Mouse (Mus musculus) layer of hippocampus, postnatal 36 days (tissue): ENCODE results near the gene Slc43a2. TPM values are rescaled to one million over a fixed set of nuclear protein-coding genes. Genes with fewer than 3 reads are reported as not detected.
"Not testable (repeated sequence)": the region's sequence is repeated elsewhere in the genome, so short reads cannot be mapped to it uniquely, and the experiment has no call there.

Experiments used
- DNase-seq, 2 experiments: peaks; one replicate each; pipeline ENCODE4 v3.0.0; 2022
- total RNA-seq, 2 experiments: library from RNA; stranded (reverse); gene quantifications; 2 replicates each; pipeline ENCODE4 v1.2.3; 2021

Slc43a2 gene
- total RNA-seq, 2 experiments from 2014 or later, result 50.7 to 51.3 TPM

DNA sequence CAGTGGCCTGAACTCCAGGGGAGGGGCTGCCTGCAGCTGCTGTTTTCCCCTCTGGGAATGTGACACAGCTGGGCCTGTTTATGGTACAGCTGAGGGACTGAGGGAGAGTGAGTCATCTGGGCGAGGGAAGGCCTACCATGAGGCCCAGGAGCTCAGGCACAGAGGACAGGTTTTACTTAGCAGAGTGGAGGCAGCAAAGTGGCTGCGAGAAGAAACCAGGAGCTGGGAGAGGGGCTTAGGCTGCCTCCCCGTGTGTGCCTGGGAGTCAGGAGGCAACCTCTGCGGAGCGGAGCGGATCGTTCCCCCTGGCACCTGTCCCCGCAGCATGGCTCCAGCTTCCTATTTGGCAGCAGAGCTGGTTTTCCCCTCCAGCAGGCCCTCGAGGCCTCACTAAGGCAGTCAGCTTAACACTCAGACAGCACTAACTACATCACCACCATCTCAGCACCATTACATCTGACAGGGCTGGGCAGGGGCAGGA, 20.5 kb downstream of the Slc43a2 start:
- no peak for DNase-seq

DNA sequence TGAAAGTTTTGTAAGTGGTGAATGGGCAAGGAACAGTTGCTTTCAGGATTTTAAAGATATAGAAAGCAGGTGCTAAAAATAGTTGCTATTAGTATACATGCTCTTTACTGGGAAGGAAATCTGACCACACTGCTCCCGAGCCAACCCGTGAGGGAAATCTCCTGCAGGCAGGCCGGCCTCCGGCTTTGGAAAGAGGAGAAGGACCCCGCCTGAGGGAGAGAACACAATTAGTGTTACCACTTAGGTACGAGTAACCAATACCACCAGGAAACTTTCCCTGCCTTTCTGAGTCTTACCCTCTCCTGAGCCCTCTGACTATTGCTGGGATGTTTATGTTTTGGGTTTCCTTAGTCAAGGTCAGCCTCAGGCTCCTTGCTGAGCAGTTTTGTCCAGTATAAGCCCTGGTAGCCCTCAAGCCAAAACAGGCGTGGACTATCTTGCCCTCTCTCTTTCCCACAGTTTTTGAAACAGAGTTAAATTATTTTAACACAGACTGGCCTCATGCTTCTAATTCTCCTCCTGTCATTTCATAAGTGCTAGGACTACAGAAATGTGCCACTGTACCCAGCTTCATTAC, 21.5 kb downstream of the Slc43a2 start:
- no peak for DNase-seq

DNA sequence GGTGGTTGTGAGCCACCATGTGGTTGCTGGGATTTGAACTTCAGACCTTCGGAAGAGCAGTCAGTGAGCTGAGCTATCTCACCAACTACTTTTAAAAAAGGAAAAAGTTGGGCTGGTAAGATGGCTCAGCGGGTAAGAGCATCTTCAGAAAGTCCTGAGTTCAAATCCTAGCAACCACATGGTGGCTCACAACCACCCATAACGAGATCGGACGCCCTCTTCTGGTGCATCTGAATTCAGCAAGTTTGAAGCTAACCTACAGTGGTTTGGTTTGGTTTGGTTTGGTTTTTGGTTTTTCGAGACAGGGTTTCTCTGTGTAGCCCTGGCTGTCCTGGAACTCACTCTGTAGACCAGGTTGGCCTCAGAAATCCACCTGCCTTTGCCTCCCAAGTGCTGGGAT, 24.5 kb downstream of the Slc43a2 start:
- not testable (repeated sequence) for DNase-seq

DNA sequence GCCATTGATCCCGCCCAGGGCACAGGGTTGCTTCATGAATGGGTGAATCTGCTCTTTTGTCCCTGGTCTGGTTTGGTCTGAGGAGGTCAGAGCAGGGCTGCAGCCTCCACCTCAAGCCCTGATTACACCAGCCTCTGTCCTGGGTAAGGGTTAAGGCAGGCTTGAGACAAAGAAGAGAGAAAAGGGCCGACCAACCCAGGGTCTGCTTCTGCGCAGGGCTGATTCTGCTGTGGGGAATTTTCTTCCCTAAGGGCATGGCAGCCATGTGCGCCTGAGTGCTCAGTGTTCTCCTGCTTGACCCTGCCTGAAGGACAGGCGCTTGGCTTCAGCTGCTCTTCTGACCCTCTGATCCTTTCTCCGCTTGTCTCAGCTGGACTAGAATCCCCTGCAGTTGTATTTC, 25.6 kb downstream of the Slc43a2 start:
- DNase-seq, result no peak

DNA sequence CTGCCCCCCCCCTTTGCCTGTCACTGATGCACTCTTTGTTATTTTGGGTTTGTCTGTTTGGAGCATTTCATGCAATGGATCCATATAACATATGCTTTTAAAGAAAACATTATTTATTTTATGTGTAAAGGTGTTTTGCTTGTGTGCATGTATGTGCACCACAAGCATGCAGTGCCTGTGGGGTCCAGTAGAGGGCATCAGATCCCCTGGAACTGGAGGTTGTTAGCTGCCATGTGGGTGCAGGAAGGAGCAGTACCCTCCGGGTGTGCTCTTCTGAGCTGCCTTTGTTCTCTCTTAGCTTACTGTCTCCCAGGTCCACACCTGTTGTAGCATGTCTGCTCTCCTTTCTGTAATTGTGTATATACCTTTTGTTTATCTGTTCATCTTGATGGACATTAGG, 26.6 kb downstream of the Slc43a2 start:
- no peak for DNase-seq

DNA sequence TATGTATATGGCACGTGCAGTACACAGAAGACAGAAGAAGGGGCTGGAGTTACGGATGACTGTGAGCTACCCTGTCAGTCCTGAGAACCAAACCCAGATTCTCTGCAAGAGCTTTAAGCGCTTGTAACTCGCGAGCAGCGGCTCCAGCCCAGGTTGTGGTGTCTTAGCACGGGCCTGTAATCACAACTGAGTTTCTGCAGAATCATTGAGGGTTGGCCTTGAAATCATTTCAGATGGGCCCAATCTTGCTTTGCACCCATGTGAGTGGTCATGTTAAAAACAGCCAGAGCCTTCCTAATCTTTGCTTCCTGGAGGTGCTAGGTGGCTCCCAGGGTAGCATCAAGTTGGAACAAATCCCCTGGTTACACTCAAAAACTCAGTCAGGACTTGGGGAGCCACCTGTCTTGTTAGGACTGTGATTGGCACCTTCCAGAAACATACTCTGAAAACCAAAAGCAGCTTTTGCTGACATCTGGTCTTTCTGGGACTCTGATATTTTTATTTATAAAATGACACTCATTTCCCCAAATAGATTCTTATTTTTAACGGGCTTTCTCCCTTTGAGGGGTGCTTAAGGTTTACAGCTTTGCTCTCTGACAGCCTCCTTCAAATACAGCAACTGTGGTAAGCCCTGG, 28.5 kb downstream of the Slc43a2 start:
- no peak for DNase-seq

DNA sequence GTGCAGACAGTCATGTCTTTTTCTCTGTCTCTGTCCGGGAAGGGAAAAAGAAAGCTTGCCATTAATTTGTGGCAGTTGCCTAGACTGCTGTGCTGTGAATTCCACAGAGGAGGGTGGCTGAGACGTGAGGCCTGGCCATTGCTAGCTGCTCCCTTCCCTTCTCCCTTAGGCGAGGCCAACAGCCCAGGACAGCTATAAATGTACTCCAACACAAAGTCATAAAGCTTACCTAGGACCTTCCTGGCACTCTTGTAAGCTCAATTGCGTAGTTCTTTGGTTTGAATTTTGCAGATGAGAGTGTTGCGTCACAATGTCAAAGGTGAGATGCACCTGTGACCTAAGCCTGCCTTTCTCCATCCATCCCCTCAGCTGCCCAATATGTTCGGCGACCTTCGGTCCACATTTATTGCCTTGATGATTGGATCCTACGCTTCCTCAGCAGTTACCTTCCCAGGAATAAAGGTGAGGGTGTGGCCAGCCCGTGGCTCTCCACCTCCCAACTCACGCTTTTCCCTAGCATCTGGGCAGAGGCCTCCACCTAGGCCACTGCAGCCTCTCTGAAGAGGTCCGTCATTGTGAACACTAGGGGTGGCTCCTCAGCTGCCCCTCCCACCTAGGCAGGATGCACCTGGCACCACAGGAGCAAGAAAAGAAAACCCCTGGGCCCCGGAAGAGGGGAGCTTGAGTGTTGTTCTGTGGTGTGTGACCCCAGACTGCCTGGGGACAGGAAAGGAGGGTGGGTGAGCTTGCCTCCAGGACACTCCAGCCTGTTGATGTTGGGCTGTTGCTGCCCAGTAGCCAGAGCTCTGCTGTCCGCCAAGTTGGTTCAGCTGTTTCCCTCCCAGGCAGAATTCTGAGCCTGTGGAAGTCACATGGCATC, 29.3 kb downstream of the Slc43a2 start:
- no peak for DNase-seq

DNA sequence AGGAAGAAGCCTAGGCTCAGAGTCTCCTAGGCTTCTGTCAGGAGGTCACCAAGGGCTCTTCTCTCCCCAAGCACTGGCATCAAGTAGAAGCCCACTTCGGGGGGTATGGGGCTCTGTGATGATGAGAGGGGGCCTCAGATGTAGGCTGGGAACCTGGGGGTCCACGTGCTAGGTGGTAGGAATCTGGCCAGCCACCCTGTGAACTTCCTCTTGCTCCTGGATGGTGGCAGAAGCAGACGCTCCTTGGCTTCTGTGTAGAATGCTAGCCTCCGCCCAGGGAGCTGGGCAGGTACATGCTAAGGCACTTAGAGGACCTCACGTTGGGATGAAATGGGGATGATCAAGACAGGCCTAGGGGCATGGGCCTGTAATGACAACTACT, 29.9 kb downstream of the Slc43a2 start:
- no peak for DNase-seq

DNA sequence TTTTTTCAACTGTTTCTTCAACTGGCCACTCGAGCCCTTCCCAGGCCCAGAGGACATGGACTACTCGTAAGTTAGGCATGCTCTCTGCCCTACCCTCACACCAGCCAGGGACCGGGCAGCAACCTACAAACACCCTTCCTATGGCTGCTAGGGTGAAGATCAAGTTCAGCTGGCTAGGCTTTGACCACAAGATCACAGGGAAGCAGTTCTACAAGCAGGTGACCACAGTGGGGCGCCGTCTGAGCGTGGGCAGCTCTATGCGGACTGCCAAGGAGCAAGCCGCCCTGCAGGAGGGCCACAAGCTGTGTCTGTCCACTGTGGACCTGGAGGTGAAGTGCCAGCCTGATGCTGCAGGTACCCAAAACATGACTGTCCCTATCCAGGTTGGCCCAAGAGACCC, 31.3 kb downstream of the Slc43a2 start:
- DNase-seq, result no peak

DNA sequence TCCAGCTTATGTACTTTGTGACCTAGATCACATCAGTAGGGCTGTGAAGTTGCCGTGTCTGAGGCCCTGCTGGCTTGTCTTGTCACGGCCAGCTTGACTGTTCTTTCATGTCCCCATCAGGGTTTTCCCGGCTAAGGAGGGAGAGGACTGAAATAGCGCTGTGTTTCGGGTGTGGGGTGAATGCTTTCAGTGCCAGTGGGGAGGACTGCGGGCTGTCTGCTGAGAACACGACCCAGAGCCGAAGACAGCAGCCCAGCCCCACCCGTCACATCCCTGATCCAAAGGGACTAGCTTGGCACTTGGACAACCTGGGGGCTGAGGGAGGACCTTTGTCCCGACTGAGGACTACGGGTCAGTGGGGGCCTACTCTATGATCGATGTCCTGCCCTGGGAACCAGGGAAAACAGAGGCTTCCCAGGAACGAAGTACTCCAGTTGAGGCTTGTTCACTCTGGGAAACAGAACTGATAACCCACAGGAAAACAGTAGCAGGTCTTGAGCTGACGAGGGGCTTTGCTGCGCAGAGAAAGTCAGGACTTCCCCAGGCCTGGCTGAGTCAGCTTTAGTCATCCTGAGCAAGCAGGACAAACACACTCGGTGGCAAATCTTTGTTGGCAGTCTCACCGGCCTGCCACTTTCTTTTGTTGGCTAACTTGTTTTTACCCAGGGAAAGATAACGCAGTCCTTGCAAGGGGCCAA, 32.5 kb downstream of the Slc43a2 start:
- DNase-seq, result no peak

DNA sequence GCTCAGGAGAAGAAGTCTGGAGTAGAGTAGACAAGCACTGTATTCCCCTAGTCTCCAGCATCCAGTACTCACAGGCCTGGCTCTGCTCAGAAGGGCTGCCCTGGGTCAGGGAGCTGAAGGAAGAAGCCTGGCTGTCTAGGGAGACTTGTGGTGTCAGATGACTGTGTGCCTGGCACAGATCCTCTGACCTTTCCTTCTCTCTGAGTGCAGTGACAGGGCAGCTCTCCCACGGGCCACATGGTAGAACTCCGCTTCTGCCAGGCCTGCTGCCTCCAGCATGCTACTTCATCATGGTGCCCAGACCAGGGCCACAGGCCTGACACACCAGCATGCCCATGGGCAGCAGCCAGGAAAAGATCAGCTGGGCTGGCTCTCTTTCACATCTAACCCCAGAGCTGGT, 34.4 kb downstream of the Slc43a2 start:
- no peak for DNase-seq

DNA sequence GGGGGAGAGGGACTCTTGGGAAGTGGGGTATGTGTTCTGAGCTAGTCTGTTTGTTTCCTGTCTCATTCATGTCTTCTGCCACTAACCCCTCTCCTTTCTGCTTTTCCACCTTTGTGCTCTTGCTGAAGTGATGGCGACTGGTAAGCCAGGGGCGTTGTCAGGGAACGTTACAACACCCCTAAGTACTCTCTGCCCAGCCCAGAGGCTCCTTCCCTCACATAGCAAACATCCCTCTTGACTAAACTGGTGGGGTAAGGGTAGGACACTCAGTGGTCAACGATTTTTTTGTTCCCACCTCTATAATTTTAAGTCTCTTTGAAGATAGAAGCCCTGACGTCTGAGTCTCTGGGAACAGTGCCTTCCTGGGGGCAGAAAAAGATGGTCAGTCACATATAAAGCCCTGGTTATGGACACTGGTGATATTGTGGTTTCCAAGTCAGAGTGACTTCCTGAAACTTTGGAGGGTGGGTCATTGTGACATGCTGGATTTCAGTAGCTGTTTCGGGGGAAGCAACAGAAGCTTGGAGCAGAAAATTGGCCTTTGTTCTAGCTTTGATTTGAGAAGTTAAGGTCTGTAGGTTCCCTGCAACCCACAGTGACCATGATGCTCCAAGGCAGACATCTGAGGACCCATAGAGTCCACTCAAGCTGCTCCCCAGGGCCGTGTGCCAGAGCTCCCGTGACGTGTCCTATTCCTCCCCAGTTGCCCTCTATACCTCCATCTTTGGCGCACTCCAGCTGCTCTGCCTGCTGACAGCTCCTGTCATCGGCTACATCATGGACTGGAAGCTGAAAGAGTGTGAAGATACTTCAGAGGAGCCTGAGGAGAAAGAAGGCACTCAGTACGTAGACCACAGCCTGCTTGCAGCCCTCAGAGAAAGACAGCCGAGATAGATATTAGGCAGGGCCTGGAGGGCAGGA, 35.0 kb downstream of the Slc43a2 start:
- DNase-seq, result no peak

DNA sequence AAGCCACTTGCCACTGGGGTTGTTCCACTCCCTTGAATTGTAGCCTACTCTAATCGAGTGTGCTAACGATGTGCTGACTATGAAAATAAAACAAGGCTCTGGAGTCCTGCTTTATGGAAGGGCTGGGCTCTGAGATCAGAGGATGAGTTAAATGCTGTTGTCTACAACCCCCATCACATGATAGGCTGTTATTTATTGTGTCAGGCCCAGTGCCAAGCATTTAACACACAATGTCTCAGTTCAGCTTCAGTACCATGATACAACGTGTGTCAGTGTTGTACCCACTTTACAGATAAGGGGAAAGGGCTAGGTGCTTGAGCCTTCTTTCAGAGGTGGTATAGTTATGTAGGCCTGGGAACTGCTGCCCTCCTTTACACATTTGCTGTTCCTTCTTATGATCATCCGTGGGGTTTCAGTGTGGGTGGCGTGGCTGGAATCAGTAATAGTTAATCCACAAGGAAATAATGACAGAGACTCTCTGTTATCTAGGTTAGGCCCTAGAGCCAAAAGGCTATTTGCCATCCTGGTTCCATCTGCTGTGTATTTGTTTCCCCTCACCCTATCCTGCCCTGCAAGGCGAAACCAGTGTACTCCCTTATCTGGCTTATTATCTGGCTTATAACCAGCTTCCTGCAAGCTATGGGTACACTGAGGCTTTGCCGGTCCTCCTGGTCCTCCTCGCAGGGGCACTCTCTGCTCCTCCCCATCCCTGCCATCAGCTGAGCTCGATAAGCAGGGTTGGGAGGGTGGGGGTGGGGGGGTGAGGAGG, 36.0 kb downstream of the Slc43a2 start:
- no peak for DNase-seq

DNA sequence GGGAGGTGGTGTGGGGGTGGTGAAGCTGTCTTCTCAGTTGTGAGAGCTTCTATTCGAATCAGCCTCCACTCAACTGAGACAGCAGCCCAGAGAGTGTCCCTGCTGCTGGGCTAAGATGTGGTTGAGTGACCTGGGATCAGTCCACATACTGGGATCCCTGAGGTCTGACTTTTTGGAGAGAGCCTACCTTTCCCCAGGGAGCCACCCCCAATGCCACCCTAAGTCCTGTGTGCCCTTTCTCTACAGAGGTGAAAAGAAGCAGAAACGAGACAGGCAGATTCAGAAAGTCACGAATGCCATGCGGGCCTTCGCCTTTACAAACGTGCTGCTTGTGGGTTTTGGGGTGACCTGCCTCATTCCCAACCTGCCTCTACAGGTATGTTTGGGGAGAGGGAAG, 36.6 kb downstream of the Slc43a2 start:
- no peak for DNase-seq

DNA sequence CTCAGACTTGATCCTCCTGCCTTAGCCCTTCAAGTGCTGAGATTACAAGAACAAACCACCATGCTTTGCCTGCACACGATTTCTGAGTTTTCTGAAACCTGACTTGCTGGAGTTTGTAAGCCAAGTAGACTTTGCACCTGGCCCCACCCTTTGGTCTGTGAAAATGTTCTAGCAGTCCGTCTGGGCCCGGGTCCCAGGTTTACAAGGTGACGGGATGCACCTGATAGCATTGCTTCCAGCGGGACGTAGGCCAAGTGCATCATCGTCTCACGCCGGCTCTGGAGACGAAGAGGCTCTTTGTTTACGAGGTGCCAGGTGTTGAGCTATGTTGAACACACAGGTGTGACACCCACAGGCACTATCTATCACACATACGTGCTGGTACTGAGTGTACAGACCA, 37.5 kb downstream of the Slc43a2 start:
- DNase-seq, result no peak

DNA sequence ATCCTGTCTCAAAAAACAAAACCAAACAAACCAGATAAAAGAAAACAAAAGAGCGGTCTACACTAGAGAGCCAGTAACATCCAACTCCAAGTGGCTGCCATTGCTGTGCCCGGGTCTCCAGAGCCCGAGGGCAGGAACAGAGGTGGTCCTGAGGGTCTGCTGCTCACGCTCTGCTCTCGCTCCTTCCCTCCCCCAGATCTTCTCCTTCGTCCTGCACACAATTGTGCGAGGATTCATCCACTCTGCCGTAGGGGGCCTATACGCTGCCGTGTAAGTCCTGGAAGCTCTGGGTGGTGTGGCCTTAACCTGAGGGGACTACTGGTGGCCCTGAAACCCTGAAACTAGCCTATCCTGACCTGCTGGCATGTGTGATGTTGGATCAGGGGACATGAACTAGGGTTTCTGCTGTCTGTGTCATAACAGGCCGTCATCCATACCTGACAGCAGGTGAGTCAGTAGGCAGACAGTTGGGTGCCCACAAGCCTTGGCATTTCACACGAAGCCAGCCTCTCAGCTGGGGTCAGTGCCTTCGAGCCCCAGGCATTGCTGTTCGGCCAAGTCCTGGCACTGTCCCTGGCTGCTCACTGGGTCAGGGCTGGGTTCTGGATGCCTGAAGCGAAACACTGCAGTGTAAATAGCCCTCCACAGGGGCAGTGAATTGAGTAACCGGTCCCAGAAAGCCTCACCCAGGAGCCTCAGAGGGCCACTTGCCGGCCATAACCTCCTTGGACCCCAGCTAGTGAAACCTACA, 39.1 kb downstream of the Slc43a2 start:
- DNase-seq, result no peak

DNA sequence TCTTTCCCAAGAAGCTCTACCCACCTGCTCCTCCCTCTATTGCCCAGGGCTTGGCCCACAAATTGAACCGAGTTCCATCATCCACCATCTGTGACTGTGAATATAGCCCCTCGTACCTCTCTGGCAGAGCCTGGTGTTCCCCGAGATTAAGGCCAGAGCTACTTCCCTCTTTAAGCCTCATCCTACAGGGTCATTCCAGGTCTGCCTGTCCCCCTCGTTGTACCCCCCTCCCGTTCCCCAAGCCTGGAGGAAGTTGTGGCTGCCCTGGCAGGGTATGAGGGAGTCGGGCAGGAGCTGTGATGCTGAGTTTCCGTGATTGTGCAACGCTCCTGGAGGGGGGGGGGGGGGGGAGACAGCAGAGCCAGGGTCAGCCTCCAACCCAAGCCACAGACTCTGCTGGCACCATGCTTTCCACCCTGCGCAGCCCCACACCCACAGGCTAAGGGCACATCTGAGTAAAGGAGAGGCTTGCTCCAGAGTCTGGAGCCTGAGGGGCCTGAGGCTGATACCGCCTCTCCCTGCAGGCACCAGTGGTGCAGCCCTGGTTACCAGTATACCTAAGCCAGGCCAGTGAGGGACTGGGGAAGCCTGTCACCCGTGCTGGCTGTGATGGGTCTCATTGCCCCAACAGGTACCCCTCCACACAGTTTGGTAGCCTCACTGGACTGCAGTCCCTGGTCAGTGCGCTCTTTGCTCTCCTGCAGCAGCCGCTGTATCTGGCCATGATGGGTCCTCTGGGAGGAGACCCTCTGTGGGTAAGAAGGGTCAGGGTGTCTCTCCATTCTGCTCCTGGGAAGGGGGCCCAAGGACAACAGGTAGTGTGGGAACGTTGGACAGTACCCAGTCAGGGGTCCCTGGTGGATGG, 39.9 kb downstream of the Slc43a2 start:
- no peak for DNase-seq

DNA sequence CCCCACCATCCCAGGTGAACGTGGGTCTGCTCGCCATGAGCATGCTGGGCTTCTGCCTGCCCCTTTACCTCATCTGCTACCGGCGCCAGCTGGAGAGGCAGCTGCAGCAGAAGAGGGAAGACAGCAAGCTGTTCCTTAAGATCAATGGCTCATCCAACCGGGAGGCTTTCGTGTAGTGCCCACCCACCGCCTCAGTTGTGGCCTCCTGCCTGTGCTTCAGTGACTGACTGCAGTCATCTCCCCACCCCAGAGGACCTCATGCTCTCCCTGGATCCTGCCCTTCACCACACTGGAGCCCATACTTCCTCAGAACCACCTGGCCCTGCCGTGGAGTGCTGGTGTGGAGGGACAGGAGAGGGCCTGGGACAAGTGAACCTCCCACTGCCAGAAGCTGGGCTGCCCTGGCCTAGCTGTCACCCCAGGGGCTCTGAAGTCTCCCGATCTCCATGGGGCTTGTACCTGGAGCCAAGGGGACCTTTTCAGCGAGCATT, 40.9 kb downstream of the Slc43a2 start:
- DNase-seq, result peak in 1 of 2 experiments; percentile 48
